Mouse (Mus musculus): Measurements from ENCODE around the gene Nek4. TPM values are rescaled to one million over a fixed set of nuclear protein-coding genes. Genes with fewer than 3 reads are reported as not detected.

Nek4 gene
- polyA plus RNA-seq (2016; fragmentation: Nextera tagmentation; extraction: Ambion mirVana), result 16.1 and 19.0 TPM in 2 replicates

GRCm38 (mm10) chr14:30951154-30951825, at the start of gene Nek4:
Gene Nek4, plus strand, starts transcription at chr14:30951377.
- H3K4me2 ChIP-seq (replicated peaks), result peak within 1 kb of the TSS; percentile 60
- under 1% methylated on average over 57 of the region's 57 CpGs for WGBS
- peaks cover 6% of the 10 kb centered on the region; the same call in 1 of the 2 replicates for H3K4me1 ChIP-seq
- H3K27me3 ChIP-seq, result no peaks in the 10 kb centered on the region
- H3K36me3 ChIP-seq, result peaks cover 4% of the 10 kb centered on the region; the same call in 1 of the 2 replicates
- peak within 1 kb of the TSS; percentile 78 for H3K9ac ChIP-seq
- H3K4me3 ChIP-seq, result peak within 1 kb of the TSS; percentile 79
- no peaks in the 10 kb centered on the region for H3K9me3 ChIP-seq
- ATAC-seq (ENCODE audit: insufficient number of reproducible peaks, insufficient read depth, low FRiP score, low TSS enrichment), result peak; percentile 99
- H3K27ac ChIP-seq, result peak within 1 kb of the TSS; percentile 52; the same call in 1 of the 2 replicates

- H3K9me3 ChIP-seq, result no peaks in the 10 kb centered on the region
- no peaks in the 10 kb centered on the region for H3K36me3 ChIP-seq
- no peaks in the 10 kb centered on the region for H3K27me3 ChIP-seq
- no peak overlapping the region for H3K9ac ChIP-seq
- ATAC-seq (ENCODE audit: insufficient number of reproducible peaks, insufficient read depth, low FRiP score, low TSS enrichment), result no peak
- H3K4me2 ChIP-seq (replicated peaks), result no peak overlapping the region
- H3K27ac ChIP-seq, result no peak overlapping the region
- H3K4me1 ChIP-seq, result no peaks in the 10 kb centered on the region
- 92% methylated on average over 5 of the region's 5 CpGs for WGBS
- no peak overlapping the region for H3K4me3 ChIP-seq
Measured at GRCm38 (mm10) chr14:30902628-30903027, 48.5 kb upstream of the Nek4 start.

- no peaks in the 10 kb centered on the region for H3K27me3 ChIP-seq
- H3K36me3 ChIP-seq, result no peaks in the 10 kb centered on the region
- H3K4me2 ChIP-seq (replicated peaks), result no peak overlapping the region
- no peak overlapping the region for H3K4me3 ChIP-seq
- H3K9me3 ChIP-seq, result no peaks in the 10 kb centered on the region
- no peaks in the 10 kb centered on the region for H3K4me1 ChIP-seq
- WGBS, result 49% methylated on average over 3 of the region's 3 CpGs
- ATAC-seq (ENCODE audit: insufficient number of reproducible peaks, insufficient read depth, low FRiP score, low TSS enrichment), result no peak
- H3K9ac ChIP-seq, result no peak overlapping the region
- no peak overlapping the region for H3K27ac ChIP-seq
Measured at GRCm38 (mm10) chr14:30903036-30903435, 48.1 kb upstream of the Nek4 start.

GRCm38 (mm10) chr14:30904307-30904706, 46.9 kb upstream of the Nek4 start:
- H3K27me3 ChIP-seq, result no peaks in the 10 kb centered on the region
- WGBS, result 87% methylated on average over 8 of the region's 8 CpGs

GRCm38 (mm10) chr14:30906001-30906400, 45.2 kb upstream of the Nek4 start:
- WGBS, result 93% methylated on average over 6 of the region's 6 CpGs
- ATAC-seq (ENCODE audit: insufficient number of reproducible peaks, insufficient read depth, low FRiP score, low TSS enrichment), result no peak
- Histone ChIP-seq H3K4me3 (no peak overlapping the region), H3K4me2 (replicated peaks) (no peak overlapping the region), H3K4me1 (no peaks in the 10 kb centered on the region), H3K36me3 (no peaks in the 10 kb centered on the region), H3K27me3 (no peaks in the 10 kb centered on the region), H3K27ac (no peak overlapping the region), H3K9ac (no peak overlapping the region), H3K9me3 (no peaks in the 10 kb centered on the region)

More at GRCm38 (mm10) chr14:30904307-30904706, 46.9 kb upstream of the Nek4 start:
- no peaks in the 10 kb centered on the region for H3K36me3 ChIP-seq
- H3K4me1 ChIP-seq, result no peaks in the 10 kb centered on the region
- H3K27ac ChIP-seq, result no peak overlapping the region
- no peak overlapping the region for H3K4me3 ChIP-seq
- ATAC-seq (ENCODE audit: insufficient number of reproducible peaks, insufficient read depth, low FRiP score, low TSS enrichment), result no peak
- H3K9ac ChIP-seq, result no peak overlapping the region
- no peaks in the 10 kb centered on the region for H3K9me3 ChIP-seq
- H3K4me2 ChIP-seq (replicated peaks), result no peak overlapping the region

- Histone ChIP-seq H3K4me2 (replicated peaks) (no peak overlapping the region), H3K9me3 (no peaks in the 10 kb centered on the region), H3K9ac (no peak overlapping the region), H3K4me1 (no peaks in the 10 kb centered on the region), H3K36me3 (no peaks in the 10 kb centered on the region), H3K4me3 (no peak overlapping the region), H3K27ac (no peak overlapping the region), H3K27me3 (no peaks in the 10 kb centered on the region)
- WGBS, result 86% methylated on average over 3 of the region's 3 CpGs
- no peak for ATAC-seq (ENCODE audit: insufficient number of reproducible peaks, insufficient read depth, low FRiP score, low TSS enrichment)
Measured at GRCm38 (mm10) chr14:30907814-30908265, 43.3 kb upstream of the Nek4 start.

GRCm38 (mm10) chr14:30911141-30911540, 40.0 kb upstream of the Nek4 start:
- Histone ChIP-seq H3K27me3 (no peaks in the 10 kb centered on the region), H3K27ac (no peak overlapping the region), H3K36me3 (no peaks in the 10 kb centered on the region), H3K4me1 (no peaks in the 10 kb centered on the region), H3K9me3 (no peaks in the 10 kb centered on the region), H3K4me3 (no peak overlapping the region), H3K9ac (no peak overlapping the region), H3K4me2 (replicated peaks) (no peak overlapping the region)
- 90% methylated on average over 8 of the region's 8 CpGs for WGBS
- ATAC-seq (ENCODE audit: insufficient number of reproducible peaks, insufficient read depth, low FRiP score, low TSS enrichment), result no peak

GRCm38 (mm10) chr14:30912641-30913040, 38.5 kb upstream of the Nek4 start:
- no peaks in the 10 kb centered on the region for H3K27me3 ChIP-seq
- H3K36me3 ChIP-seq, result no peaks in the 10 kb centered on the region
- H3K9me3 ChIP-seq, result no peaks in the 10 kb centered on the region
- H3K9ac ChIP-seq, result no peak overlapping the region
- 82% methylated on average over 8 of the region's 8 CpGs for WGBS
- no peak for ATAC-seq (ENCODE audit: insufficient number of reproducible peaks, insufficient read depth, low FRiP score, low TSS enrichment)
- no peak overlapping the region for H3K4me2 ChIP-seq (replicated peaks)
- no peak overlapping the region for H3K27ac ChIP-seq
- H3K4me3 ChIP-seq, result no peak overlapping the region
- H3K4me1 ChIP-seq, result no peaks in the 10 kb centered on the region

GRCm38 (mm10) chr14:30913404-30913803, 37.8 kb upstream of the Nek4 start:
- H3K27me3 ChIP-seq, result no peaks in the 10 kb centered on the region
- ATAC-seq (ENCODE audit: insufficient number of reproducible peaks, insufficient read depth, low FRiP score, low TSS enrichment), result no peak
- H3K9me3 ChIP-seq, result no peaks in the 10 kb centered on the region
- H3K27ac ChIP-seq, result no peak overlapping the region
- H3K36me3 ChIP-seq, result no peaks in the 10 kb centered on the region
- H3K4me3 ChIP-seq, result no peak overlapping the region
- WGBS, result 87% methylated on average over 5 of the region's 5 CpGs
- H3K4me1 ChIP-seq, result no peaks in the 10 kb centered on the region
- H3K9ac ChIP-seq, result no peak overlapping the region
- H3K4me2 ChIP-seq (replicated peaks), result no peak overlapping the region

GRCm38 (mm10) chr14:30916516-30916915, 34.7 kb upstream of the Nek4 start:
- Histone ChIP-seq H3K9ac (no peak overlapping the region), H3K36me3 (no peaks in the 10 kb centered on the region), H3K27ac (no peak overlapping the region), H3K4me1 (no peaks in the 10 kb centered on the region), H3K4me3 (no peak overlapping the region), H3K27me3 (no peaks in the 10 kb centered on the region), H3K4me2 (replicated peaks) (no peak overlapping the region), H3K9me3 (no peaks in the 10 kb centered on the region)
- 75% methylated on average over 1 of the region's 1 CpGs for WGBS
- ATAC-seq (ENCODE audit: insufficient number of reproducible peaks, insufficient read depth, low FRiP score, low TSS enrichment), result no peak

GRCm38 (mm10) chr14:30922053-30922670, 29.0 kb upstream of the Nek4 start:
- 63% methylated on average over 8 of the region's 8 CpGs for WGBS
- Histone ChIP-seq H3K27ac (no peak overlapping the region), H3K4me3 (no peak overlapping the region), H3K4me1 (peaks cover 3% of the 10 kb centered on the region; the same call in 1 of the 2 replicates), H3K9ac (no peak overlapping the region), H3K9me3 (no peaks in the 10 kb centered on the region), H3K27me3 (no peaks in the 10 kb centered on the region), H3K36me3 (no peaks in the 10 kb centered on the region), H3K4me2 (replicated peaks) (no peak overlapping the region)
- no peak for ATAC-seq (ENCODE audit: insufficient number of reproducible peaks, insufficient read depth, low FRiP score, low TSS enrichment)
